Mouse (Mus musculus) liver, embryonic 14 days (tissue): ENCODE measurements around the gene Skil. TPM values are rescaled to one million over a fixed set of nuclear protein-coding genes. Genes with fewer than 3 reads are reported as not detected.

Source experiments
- polyA plus RNA-seq: library from polyadenylated mRNA; depleted of rRNA; stranded (reverse); fragments of >200 nt; gene quantifications from 2 replicates; pipeline ENCODE4 v1.2.3, GENCODE M21; 2012; rRNA removed

Skil gene
- 2.5 and 3.1 TPM in 2 replicates for polyA plus RNA-seq

DNA sequence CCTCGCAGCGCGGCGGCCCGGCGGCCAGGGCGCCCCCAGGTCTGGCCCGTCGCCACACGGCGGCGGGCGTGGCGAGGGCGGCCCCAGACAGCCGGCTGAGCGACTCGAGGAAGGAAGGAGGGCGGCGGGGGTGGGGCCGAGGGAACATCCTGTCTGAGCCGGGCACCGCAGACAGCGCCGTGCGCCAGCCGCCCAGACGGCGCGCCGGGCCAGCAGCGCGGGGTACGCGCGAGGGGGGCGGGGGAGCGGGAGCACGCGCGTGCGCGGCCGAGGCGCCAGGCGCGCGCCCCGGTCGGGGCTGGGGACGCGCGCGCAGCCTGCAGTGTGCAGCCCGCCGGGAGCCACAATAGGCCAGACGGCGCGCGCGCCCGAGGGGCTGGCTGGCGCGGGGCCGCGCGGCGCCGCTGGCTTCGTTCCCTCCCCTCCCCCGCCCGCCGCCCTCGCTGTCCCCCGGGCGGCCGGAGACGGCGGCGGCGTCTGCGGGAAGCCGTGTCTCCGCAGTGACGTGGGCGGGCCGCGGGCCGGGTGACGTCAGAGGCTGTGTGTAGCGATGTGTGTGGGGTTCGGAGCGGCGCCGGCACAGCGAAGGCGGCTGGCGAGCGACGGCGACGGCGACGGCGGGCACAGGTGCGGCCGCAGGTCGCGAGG lies at the start of gene Skil:
TSS of gene Skil (plus strand) at position 528 of the 648 bp plus-strand sequence.

GRCm38 (mm10) chr3:31149706-31150105 lies 54.8 kb downstream of the Skil start, which contains the start of gene Cldn11:
TSS of gene Cldn11 (plus strand) at chr3:31149920.

Other genes starting within 250 kb of the Skil start
- 1.5 and 2.0 TPM in 2 replicates for gene Gpr160, start 239.1 kb upstream of the Skil start, polyA plus RNA-seq
- 3.0 and 3.2 TPM in 2 replicates for gene Phc3, start 125.6 kb upstream of the Skil start, polyA plus RNA-seq
- 4.7 and 5.6 TPM in 2 replicates for gene Prkci, start 99.3 kb upstream of the Skil start, polyA plus RNA-seq
- gene Cldn11, start 54.9 kb downstream of the Skil start, polyA plus RNA-seq = 0.03 and 0.07 TPM in 2 replicates
- gene Slc7a14, start 215.3 kb downstream of the Skil start, polyA plus RNA-seq = not detected in 2 replicates